Mouse (Mus musculus) myocyte (in vitro differentiated cells): ENCODE measurements around the gene Cckar. TPM values are rescaled to one million over a fixed set of nuclear protein-coding genes. Genes with fewer than 3 reads are reported as not detected.
A peak's percentile ranks its signal among the peaks of the same experiment; 100 is the strongest.

Experiments used
- H3K27me3 ChIP-seq: one replicate; pipeline ENCODE4 v1.6.1; 2011; ENCODE audit not compliant: control insufficient read depth, insufficient read depth, insufficient read length
- H3K36me3 ChIP-seq: one replicate; pipeline ENCODE4 v1.6.1; 2011; ENCODE audit not compliant: control insufficient read depth, insufficient read depth
- H3K4me2 ChIP-seq: one replicate; pipeline ENCODE4 v1.6.1; 2011; ENCODE audit warnings: low read depth, control low read depth
- H3K4me3 ChIP-seq: one replicate; pipeline ENCODE4 v1.5.1; 2011; ENCODE audit warnings: mild to moderate bottlenecking, control low read depth, moderate library complexity
- H3K79me2 ChIP-seq: one replicate; pipeline ENCODE4 v1.6.1; 2011; ENCODE audit not compliant: control insufficient read depth, insufficient read depth
- H3ac ChIP-seq: one replicate; pipeline ENCODE4 v1.6.1; 2011; ENCODE audit not compliant: control insufficient read depth, insufficient read length
- CEBPB ChIP-seq: IDR thresholded peaks from 2 replicates; pipeline ENCODE4 v1.6.1; 2011; ENCODE audit warnings: mild to moderate bottlenecking, moderate library complexity; ENCODE audit not compliant: poor library complexity, insufficient read depth, severe bottlenecking
- E2F4 ChIP-seq: IDR thresholded peaks from one replicate; pipeline ENCODE4 v1.6.1; 2011; ENCODE audit warnings: mild to moderate bottlenecking, control low read depth, moderate library complexity; ENCODE audit not compliant: insufficient read depth
- MAX ChIP-seq: IDR thresholded peaks from one replicate; pipeline ENCODE4 v1.6.1; 2011; ENCODE audit warnings: low read depth, mild to moderate bottlenecking, control low read depth
- MYOD1 ChIP-seq, 3 experiments: IDR thresholded peaks; one replicate each; pipeline ENCODE4 v1.6.1; 2011; ENCODE audit warnings: control low read depth in 2 of 3, low read depth in 2 of 3, mild to moderate bottlenecking in 2 of 3, moderate library complexity in 1 of 3; ENCODE audit not compliant: insufficient read length in 2 of 3, control insufficient read depth in 1 of 3
- MYOG ChIP-seq, 3 experiments: IDR thresholded peaks; one replicate each; pipeline ENCODE4 v1.6.1; 2011; ENCODE audit warnings: control low read depth in 2 of 3, low read depth in 2 of 3, mild to moderate bottlenecking in 2 of 3; ENCODE audit not compliant: insufficient read length in 2 of 3, control insufficient read depth in 1 of 3, insufficient read depth in 1 of 3
- POLR2A ChIP-seq: IDR thresholded peaks from one replicate; pipeline ENCODE4 v1.6.1; 2011; ENCODE audit warnings: low read depth, mild to moderate bottlenecking, control low read depth, moderate library complexity; ENCODE audit not compliant: insufficient read length
- POLR2AphosphoS2 ChIP-seq: IDR thresholded peaks from one replicate; pipeline ENCODE4 v1.6.1; 2011; ENCODE audit warnings: low read depth, control low read depth; ENCODE audit not compliant: insufficient read length
- REST ChIP-seq: IDR thresholded peaks from one replicate; pipeline ENCODE4 v1.6.1; 2011; ENCODE audit warnings: mild to moderate bottlenecking, control low read depth, moderate library complexity; ENCODE audit not compliant: insufficient read depth, insufficient read length
- SRF ChIP-seq: IDR thresholded peaks from one replicate; pipeline ENCODE4 v1.6.1; 2011; ENCODE audit warnings: low read depth; ENCODE audit not compliant: control insufficient read depth, insufficient read length
- TCF12 ChIP-seq: IDR thresholded peaks from one replicate; pipeline ENCODE4 v1.6.1; 2011; ENCODE audit warnings: mild to moderate bottlenecking, control low read depth; ENCODE audit not compliant: poor library complexity, insufficient read depth, severe bottlenecking
- TCF3 ChIP-seq: IDR thresholded peaks from one replicate; pipeline ENCODE4 v1.6.1; 2011; ENCODE audit warnings: low read depth, control low read depth; ENCODE audit not compliant: insufficient read length
- USF1 ChIP-seq: IDR thresholded peaks from one replicate; pipeline ENCODE4 v1.6.1; 2011; ENCODE audit warnings: low read depth, mild to moderate bottlenecking, control low read depth, moderate library complexity
- polyA plus RNA-seq: library from polyadenylated mRNA; unstranded; fragments of >200 nt; fragmentation: generic; extraction: Trizol; gene quantifications from one replicate; pipeline ENCODE4 v1.2.1, GENCODE M21; 2012; ENCODE audit warnings: missing spikeins

Gene Cckar
- polyA plus RNA-seq, 1 experiment = not detected

DNA sequence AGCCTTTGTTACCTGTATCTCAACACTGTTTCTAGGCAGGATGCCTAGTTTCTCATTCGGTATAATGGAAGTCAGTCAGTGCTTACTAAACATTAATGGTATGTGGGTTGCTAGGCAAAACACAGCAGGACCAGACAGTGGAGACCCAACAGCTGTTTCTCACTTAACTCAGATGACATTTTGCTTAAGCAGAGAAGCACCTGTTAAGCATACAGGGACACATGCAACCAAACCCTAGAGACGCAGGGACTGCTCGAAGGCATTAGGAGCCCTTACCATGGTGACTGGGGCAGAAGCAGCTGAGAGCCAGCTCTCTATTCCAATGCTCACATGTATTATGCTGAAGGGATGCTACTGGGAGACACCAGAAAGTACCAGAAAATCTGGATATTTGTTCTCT, 10.8 kb downstream of the Cckar start:
- no peak for TF ChIP-seq USF1
- peak in 1 of 3 experiments; percentile 46 for TF ChIP-seq MYOD1 (IDR thresholded peaks at IDR 0.05; ENCODE audit: control insufficient read depth in 1 of 3, insufficient read length in 2 of 3, low read depth in 2 of 3)
- Histone ChIP-seq H3ac (no peak overlapping the region), H3K27me3 (peaks cover 32% of the 10 kb centered on the region), H3K4me3 (no peak overlapping the region), H3K36me3 (no peaks in the 10 kb centered on the region), H3K79me2 (no peaks in the 10 kb centered on the region), H3K4me2 (no peak overlapping the region)

DNA sequence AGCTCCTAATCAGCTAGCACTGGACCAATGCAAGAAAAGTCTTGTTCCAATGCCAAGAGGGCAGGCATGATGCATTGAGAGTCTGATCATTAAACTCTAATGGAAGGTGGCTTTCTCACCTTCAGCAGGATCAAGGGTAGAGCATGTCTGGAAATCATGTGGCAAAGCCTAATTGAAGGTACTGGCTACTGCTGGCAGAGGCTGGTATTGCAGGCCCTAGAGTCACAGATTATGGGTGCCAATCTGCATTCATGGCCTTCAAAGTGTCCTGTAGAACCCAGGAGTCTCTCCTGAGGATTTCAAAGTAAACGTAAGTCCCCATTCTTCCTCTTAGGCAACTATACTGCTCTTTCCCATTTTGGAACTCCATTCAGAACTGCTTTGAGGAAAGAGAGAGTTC, 14.8 kb downstream of the Cckar start:
- TF ChIP-seq USF1 = no peak
- no peak for TF ChIP-seq CEBPB
- no peak for TF ChIP-seq MAX
- TF ChIP-seq TCF12 = no peak
- TF ChIP-seq MYOD1 (IDR thresholded peaks at IDR 0.05; ENCODE audit: control insufficient read depth in 1 of 3, insufficient read length in 2 of 3, low read depth in 2 of 3) = no peak
- TF ChIP-seq SRF = no peak
- TF ChIP-seq POLR2A = no peak
- H3ac ChIP-seq = no peak overlapping the region
- no peaks in the 10 kb centered on the region for H3K36me3 ChIP-seq
- H3K27me3 ChIP-seq = peaks cover 38% of the 10 kb centered on the region
- no peak overlapping the region for H3K4me2 ChIP-seq
- H3K4me3 ChIP-seq = no peak overlapping the region
- H3K79me2 ChIP-seq = no peaks in the 10 kb centered on the region

DNA sequence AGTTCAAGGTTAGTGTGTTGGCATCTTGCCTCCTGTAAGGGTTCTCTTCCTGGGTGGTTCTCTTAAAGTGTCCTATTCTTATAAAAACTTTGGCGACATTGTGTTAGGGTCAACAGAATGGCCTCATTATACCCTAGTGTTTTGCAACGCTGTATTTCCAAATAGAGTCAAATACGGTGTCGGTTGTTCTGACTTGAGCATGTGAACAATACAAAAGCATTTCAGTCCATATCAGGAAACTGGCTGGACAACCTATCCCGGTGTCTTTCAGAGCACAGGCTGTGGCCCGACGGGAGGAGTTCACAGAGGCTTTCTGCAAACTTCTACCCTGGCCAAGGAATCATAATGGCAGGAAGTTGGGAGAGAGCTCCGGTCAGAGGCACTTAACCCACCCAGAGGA, 15.4 kb downstream of the Cckar start:
- TF ChIP-seq POLR2A (no peak), TCF3 (no peak)
- Histone ChIP-seq H3K27me3 (peaks cover 38% of the 10 kb centered on the region), H3K79me2 (no peaks in the 10 kb centered on the region), H3K4me3 (no peak overlapping the region), H3K36me3 (no peaks in the 10 kb centered on the region), H3K4me2 (no peak overlapping the region), H3ac (no peak overlapping the region)

DNA sequence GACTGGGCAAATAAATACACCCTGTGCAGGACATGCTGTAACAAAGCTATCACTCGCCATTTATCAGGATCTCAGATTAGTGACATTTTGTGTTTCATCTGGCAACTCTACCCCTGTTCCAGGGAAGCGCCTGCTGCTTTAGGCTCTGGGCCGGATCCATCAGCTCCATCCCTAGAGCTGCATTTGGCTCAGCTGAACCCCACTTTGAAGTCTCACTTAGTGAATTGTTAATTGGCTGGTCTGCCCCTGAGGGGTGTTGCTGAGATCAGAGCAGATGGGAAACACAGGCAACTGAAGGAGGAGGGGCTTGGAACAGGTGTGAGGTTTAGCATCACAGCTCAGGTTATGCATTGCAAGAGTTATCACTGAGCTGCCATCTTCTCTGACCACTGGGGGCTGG, 15.9 kb downstream of the Cckar start:
- no peak overlapping the region for H3K4me2 ChIP-seq
- TF ChIP-seq POLR2AphosphoS2 (no peak), MYOD1 (IDR thresholded peaks at IDR 0.05; ENCODE audit: control insufficient read depth in 1 of 3, insufficient read length in 2 of 3, low read depth in 2 of 3) (no peak), SRF (no peak), MAX (no peak), REST (no peak), USF1 (no peak), TCF12 (no peak), POLR2A (no peak), CEBPB (no peak), MYOG (IDR thresholded peaks at IDR 0.05; ENCODE audit: control insufficient read depth in 1 of 3, insufficient read depth in 1 of 3, insufficient read length in 2 of 3, low read depth in 2 of 3) (no peak), TCF3 (no peak), E2F4 (no peak)
- no peak overlapping the region for H3K4me3 ChIP-seq
- no peaks in the 10 kb centered on the region for H3K36me3 ChIP-seq
- no peaks in the 10 kb centered on the region for H3K79me2 ChIP-seq
- peaks cover 34% of the 10 kb centered on the region for H3K27me3 ChIP-seq
- no peak overlapping the region for H3ac ChIP-seq

DNA sequence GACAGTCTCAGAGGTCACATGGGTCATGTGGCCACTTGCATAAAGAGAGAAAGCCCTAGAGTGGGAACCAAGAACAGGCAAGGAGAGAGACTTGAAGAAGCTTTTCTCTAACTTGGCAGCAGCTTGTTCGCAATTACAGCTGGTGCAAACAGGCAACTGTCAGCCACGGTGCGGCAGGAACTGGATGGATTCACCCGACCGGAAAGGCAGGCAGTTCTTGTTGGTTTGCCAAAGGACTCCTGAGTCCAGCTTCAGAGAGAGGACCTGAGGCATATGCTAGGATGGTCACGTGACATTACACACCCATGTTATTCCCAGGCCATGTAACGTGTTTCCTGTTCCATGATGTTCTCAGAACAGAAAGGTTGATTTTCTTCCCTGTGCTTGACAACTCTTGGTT, 19.2 kb downstream of the Cckar start:
- Histone ChIP-seq H3ac (no peak overlapping the region), H3K27me3 (peaks cover 37% of the 10 kb centered on the region), H3K4me3 (no peak overlapping the region), H3K36me3 (no peaks in the 10 kb centered on the region), H3K4me2 (no peak overlapping the region), H3K79me2 (no peaks in the 10 kb centered on the region)
- TF ChIP-seq MAX = no peak
- no peak for TF ChIP-seq TCF12
- no peak for TF ChIP-seq POLR2AphosphoS2
- TF ChIP-seq E2F4 = no peak
- no peak for TF ChIP-seq SRF
- no peak for TF ChIP-seq CEBPB
- no peak for TF ChIP-seq REST
- no peak for TF ChIP-seq POLR2A
- TF ChIP-seq USF1 = no peak
- TF ChIP-seq TCF3 = no peak
- no peak for TF ChIP-seq MYOG (IDR thresholded peaks at IDR 0.05; ENCODE audit: control insufficient read depth in 1 of 3, insufficient read depth in 1 of 3, insufficient read length in 2 of 3, low read depth in 2 of 3)
- no peak for TF ChIP-seq MYOD1 (IDR thresholded peaks at IDR 0.05; ENCODE audit: control insufficient read depth in 1 of 3, insufficient read length in 2 of 3, low read depth in 2 of 3)
